Mouse (Mus musculus) lung, adult 2 months (tissue): ENCODE data around the gene Mrps6.

Experiments
- CTCF ChIP-seq: fragments of 200-500 bp; IDR thresholded peaks from 2 replicates; pipeline ENCODE4 v1.5.1; 2011; ENCODE audit warnings: mild to moderate bottlenecking, low read length, control low read depth; ENCODE audit not compliant: insufficient read depth
- POLR2A ChIP-seq: fragments of 200-500 bp; IDR thresholded peaks from 2 replicates; pipeline ENCODE4 v1.6.1; 2011; ENCODE audit warnings: low read depth, mild to moderate bottlenecking, control low read depth, low read length, borderline replicate concordance; ENCODE audit errors: extremely low read depth

GRCm38 (mm10) chr16:92114706-92115241 is 56.7 kb downstream of the Mrps6 start:
- TF ChIP-seq POLR2A = no peak
- TF ChIP-seq CTCF = no peak
